Mouse (Mus musculus): ENCODE data around the gene Acsf3. TPM values are rescaled to one million over a fixed set of nuclear protein-coding genes. Genes with fewer than 3 reads are reported as not detected.

The Acsf3 gene
- total RNA-seq (2014; fragmentation: Nextera tagmentation): not detected in 2 replicates
- 0.41 and 0.49 TPM in 2 replicates for total RNA-seq (2017)
- 0.63 and 0.74 TPM in 2 replicates for polyA plus RNA-seq (2012)

GRCm38 (mm10) chr8:122775285-122776155 is at the start of gene Acsf3:
Gene Acsf3 (plus strand): TSS chr8:122775486.
- no peaks in the 10 kb centered on the region for H3K36me3 ChIP-seq (replicated peaks)
- ATAC-seq (ENCODE audit: extremely low read depth, insufficient number of reproducible peaks, low FRiP score, poor library complexity, severe bottlenecking): no peak
- peaks cover 98% of the 10 kb centered on the region for H3K27me3 ChIP-seq (ENCODE audit: insufficient read depth, low read length)
- DNase-seq (ENCODE audit: low spot score): no peak
- no peak for TF ChIP-seq TAL1 (conservative IDR thresholded peaks at IDR 0.05; ENCODE audit: low read depth, low read length)
- TF ChIP-seq CTCF (IDR thresholded peaks at IDR 0.05; ENCODE audit: low read depth, low read length): no peak
- TF ChIP-seq GATA2 (IDR thresholded peaks at IDR 0.05; ENCODE audit: borderline replicate concordance, low read depth, low read length): no peak
- H3K4me1 ChIP-seq (ENCODE audit: insufficient read depth, low read depth, low read length): peaks cover 17% of the 10 kb centered on the region
- peak within 1 kb of the TSS; percentile 59 for H3K4me3 ChIP-seq (ENCODE audit: low read depth, low read length)
- no peaks in the 10 kb centered on the region for H3K9me3 ChIP-seq (replicated peaks)

DNA sequence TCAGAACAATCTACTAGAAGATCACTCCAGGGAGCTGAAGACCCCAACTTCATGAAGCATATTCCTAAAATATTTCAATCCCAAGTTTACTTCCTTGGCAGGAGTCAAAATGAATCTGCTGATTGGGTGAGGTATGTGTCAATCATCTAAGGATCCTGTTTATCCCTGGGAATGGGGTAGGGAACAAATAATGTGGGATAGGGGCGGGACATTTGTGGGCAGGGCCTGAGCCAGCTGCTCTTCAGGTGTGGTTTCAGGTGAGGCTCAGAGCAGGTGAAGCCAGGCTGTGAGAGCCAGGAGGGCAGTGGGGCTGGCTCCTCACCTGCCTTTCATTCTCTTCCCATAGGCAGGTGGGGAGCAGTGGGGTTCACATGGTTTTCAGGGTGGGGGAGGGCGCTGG is 48.5 kb upstream of the Acsf3 start:
- peaks cover 92% of the 10 kb centered on the region for H3K27me3 ChIP-seq (ENCODE audit: insufficient read depth, low read length)
- no peak overlapping the region for H3K4me3 ChIP-seq (ENCODE audit: low read depth, low read length)
- H3K4me1 ChIP-seq (ENCODE audit: insufficient read depth, low read depth, low read length): peaks cover 35% of the 10 kb centered on the region
- no peaks in the 10 kb centered on the region for H3K36me3 ChIP-seq (replicated peaks)
- peaks cover 3% of the 10 kb centered on the region for H3K9me3 ChIP-seq (replicated peaks)
- ATAC-seq (ENCODE audit: extremely low read depth, insufficient number of reproducible peaks, low FRiP score, poor library complexity, severe bottlenecking) (no peak), DNase-seq (ENCODE audit: low spot score) (no peak)
- no peak for TF ChIP-seq POLR2AphosphoS5 (IDR thresholded peaks at IDR 0.05; ENCODE audit: insufficient replicate concordance, low read depth, low read length)
- TF ChIP-seq GATA2 (IDR thresholded peaks at IDR 0.05; ENCODE audit: borderline replicate concordance, low read depth, low read length): no peak
- TF ChIP-seq CTCF (IDR thresholded peaks at IDR 0.05; ENCODE audit: low read depth, low read length): no peak
- TF ChIP-seq GATA1 (IDR thresholded peaks at IDR 0.05; ENCODE audit: borderline replicate concordance, low read length): no peak
- TF ChIP-seq TAL1 (conservative IDR thresholded peaks at IDR 0.05; ENCODE audit: low read depth, low read length): no peak

DNA sequence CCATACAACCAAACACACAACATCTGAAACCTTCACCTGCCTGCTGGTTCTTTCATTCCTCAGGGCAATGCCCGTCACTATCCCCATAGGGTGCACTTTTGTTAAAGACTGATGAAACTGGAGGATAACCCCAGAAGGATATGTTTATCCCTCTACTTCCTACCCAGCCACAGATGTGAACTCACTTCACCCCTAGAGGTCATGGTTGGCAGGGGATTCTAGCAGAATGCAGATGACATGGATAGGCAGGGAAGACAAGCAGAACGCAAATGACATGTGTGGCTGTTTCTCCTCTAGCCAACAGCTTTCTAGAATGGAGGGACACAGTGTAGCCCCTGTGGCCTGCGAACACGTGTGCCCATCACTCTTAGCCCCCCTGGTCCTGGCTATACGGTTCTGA is 47.9 kb upstream of the Acsf3 start:
- peaks cover 28% of the 10 kb centered on the region for H3K4me1 ChIP-seq (ENCODE audit: insufficient read depth, low read depth, low read length)
- TF ChIP-seq POLR2AphosphoS5 (IDR thresholded peaks at IDR 0.05; ENCODE audit: insufficient replicate concordance, low read depth, low read length) (no peak), CTCF (IDR thresholded peaks at IDR 0.05; ENCODE audit: low read depth, low read length) (no peak), TAL1 (conservative IDR thresholded peaks at IDR 0.05; ENCODE audit: low read depth, low read length) (no peak), GATA2 (IDR thresholded peaks at IDR 0.05; ENCODE audit: borderline replicate concordance, low read depth, low read length) (no peak), GATA1 (IDR thresholded peaks at IDR 0.05; ENCODE audit: borderline replicate concordance, low read length) (no peak)
- ATAC-seq (ENCODE audit: extremely low read depth, insufficient number of reproducible peaks, low FRiP score, poor library complexity, severe bottlenecking) (no peak), DNase-seq (ENCODE audit: low spot score) (no peak)
- peaks cover 93% of the 10 kb centered on the region for H3K27me3 ChIP-seq (ENCODE audit: insufficient read depth, low read length)
- H3K36me3 ChIP-seq (replicated peaks): no peaks in the 10 kb centered on the region
- H3K9me3 ChIP-seq (replicated peaks): peaks cover 3% of the 10 kb centered on the region
- H3K4me3 ChIP-seq (ENCODE audit: low read depth, low read length): no peak overlapping the region

GRCm38 (mm10) chr8:122728630-122729029 is 46.7 kb upstream of the Acsf3 start:
- no peak for TF ChIP-seq TAL1 (conservative IDR thresholded peaks at IDR 0.05; ENCODE audit: low read depth, low read length)
- H3K4me3 ChIP-seq (ENCODE audit: low read depth, low read length): no peak overlapping the region
- no peak for DNase-seq (ENCODE audit: low spot score)
- no peaks in the 10 kb centered on the region for H3K36me3 ChIP-seq (replicated peaks)
- peaks cover 93% of the 10 kb centered on the region for H3K27me3 ChIP-seq (ENCODE audit: insufficient read depth, low read length)
- peaks cover 3% of the 10 kb centered on the region for H3K9me3 ChIP-seq (replicated peaks)
- H3K4me1 ChIP-seq (ENCODE audit: insufficient read depth, low read depth, low read length): peaks cover 16% of the 10 kb centered on the region
- ATAC-seq (ENCODE audit: extremely low read depth, insufficient number of reproducible peaks, low FRiP score, poor library complexity, severe bottlenecking): no peak

DNA sequence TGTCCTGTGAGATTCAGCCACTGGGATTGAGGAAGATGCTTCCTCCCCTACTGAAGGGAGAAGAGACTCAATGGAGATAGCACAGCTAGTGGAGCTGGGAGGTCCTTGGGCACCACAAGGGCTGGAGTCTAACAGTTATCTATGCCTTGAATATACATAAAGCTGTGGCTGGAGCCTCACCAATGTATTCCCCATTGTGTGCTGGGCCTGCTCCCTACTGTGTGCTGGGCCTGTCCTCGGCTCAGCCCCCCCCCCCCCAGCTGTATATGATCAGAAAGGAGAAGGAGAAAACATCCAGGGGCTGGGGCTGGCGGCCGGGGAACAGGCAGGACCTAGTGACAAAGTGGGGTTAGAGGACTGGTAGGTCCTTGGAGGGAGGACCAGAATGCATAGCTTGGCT is 40.2 kb upstream of the Acsf3 start:
- Histone ChIP-seq H3K27me3 (ENCODE audit: insufficient read depth, low read length) (peaks cover 91% of the 10 kb centered on the region), H3K9me3 (replicated peaks) (peaks cover 3% of the 10 kb centered on the region), H3K4me3 (ENCODE audit: low read depth, low read length) (no peak overlapping the region), H3K36me3 (replicated peaks) (no peaks in the 10 kb centered on the region), H3K4me1 (ENCODE audit: insufficient read depth, low read depth, low read length) (peaks cover 45% of the 10 kb centered on the region)
- TF ChIP-seq TAL1 (conservative IDR thresholded peaks at IDR 0.05; ENCODE audit: low read depth, low read length): no peak
- TF ChIP-seq CTCF (IDR thresholded peaks at IDR 0.05; ENCODE audit: low read depth, low read length): no peak
- no peak for TF ChIP-seq POLR2AphosphoS5 (IDR thresholded peaks at IDR 0.05; ENCODE audit: insufficient replicate concordance, low read depth, low read length)
- TF ChIP-seq GATA1 (IDR thresholded peaks at IDR 0.05; ENCODE audit: borderline replicate concordance, low read length): no peak
- TF ChIP-seq GATA2 (IDR thresholded peaks at IDR 0.05; ENCODE audit: borderline replicate concordance, low read depth, low read length): no peak
- no peak for DNase-seq (ENCODE audit: low spot score)
- ATAC-seq (ENCODE audit: extremely low read depth, insufficient number of reproducible peaks, low FRiP score, poor library complexity, severe bottlenecking): no peak

DNA sequence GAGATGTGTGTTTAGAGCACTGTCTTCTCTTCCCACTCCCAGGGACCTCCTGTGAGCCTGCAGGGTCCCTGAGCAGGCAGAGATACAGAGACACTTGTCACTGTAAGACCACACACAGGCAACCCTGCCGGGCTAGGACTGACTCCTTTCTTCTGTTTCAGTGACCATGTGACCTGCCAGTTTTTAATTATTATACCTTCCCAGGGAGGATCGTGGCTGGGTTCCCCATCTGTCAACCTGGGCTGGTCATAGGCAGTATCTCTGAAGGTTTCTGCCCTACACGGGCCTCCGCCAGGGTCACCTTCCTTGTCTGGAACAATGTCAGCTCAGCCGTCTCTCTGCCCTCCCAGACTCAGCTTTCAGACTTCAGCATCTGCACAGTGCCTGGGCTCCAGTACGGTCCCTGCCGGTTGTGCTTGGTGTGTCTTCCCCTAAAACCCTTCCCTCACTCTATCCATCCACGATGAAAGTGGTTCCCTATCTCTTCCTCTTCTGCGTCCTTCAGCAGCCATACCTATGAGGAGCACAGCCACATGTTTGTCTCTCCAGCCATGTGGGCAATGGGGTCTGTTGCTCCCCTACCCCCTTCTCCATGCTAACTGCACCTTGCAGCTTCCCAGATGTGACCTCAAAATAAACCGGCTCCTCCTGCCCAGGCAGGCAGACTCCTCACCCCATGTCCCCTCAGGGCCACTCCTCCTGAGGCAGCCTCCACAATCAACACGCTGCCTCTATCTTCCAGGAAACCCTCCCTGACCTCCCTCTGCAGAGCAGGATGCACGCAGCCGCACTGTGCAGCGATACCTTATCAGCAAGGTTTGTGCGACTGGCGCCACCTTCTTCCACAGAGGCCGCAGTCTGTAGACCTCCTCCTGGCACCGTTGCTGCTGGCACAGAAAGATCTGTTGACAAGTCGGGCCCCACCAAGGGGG is 39.5 kb upstream of the Acsf3 start:
- Histone ChIP-seq H3K4me1 (ENCODE audit: insufficient read depth, low read depth, low read length) (peaks cover 52% of the 10 kb centered on the region), H3K4me3 (ENCODE audit: low read depth, low read length) (peak overlapping the region; percentile 50; the same call in 1 of the 2 replicates), H3K27me3 (ENCODE audit: insufficient read depth, low read length) (peaks cover 93% of the 10 kb centered on the region), H3K9me3 (replicated peaks) (peaks cover 3% of the 10 kb centered on the region), H3K36me3 (replicated peaks) (no peaks in the 10 kb centered on the region)
- peak; percentile 68 for DNase-seq (ENCODE audit: low spot score)
- TF ChIP-seq GATA1 (IDR thresholded peaks at IDR 0.05; ENCODE audit: borderline replicate concordance, low read length): no peak
- no peak for TF ChIP-seq POLR2AphosphoS5 (IDR thresholded peaks at IDR 0.05; ENCODE audit: insufficient replicate concordance, low read depth, low read length)
- no peak for TF ChIP-seq CTCF (IDR thresholded peaks at IDR 0.05; ENCODE audit: low read depth, low read length)
- no peak for TF ChIP-seq GATA2 (IDR thresholded peaks at IDR 0.05; ENCODE audit: borderline replicate concordance, low read depth, low read length)
- no peak for TF ChIP-seq TAL1 (conservative IDR thresholded peaks at IDR 0.05; ENCODE audit: low read depth, low read length)
- ATAC-seq (ENCODE audit: extremely low read depth, insufficient number of reproducible peaks, low FRiP score, poor library complexity, severe bottlenecking): peak; percentile 78

Data from G1E (cell line).